Mouse (Mus musculus): ENCODE measurements at regions not wholly inside any gene's neighbourhood (a gene's known extent, or its start where the extent isn't known, plus 50 kb on each side); places are given as distances from the start of the nearest gene placed in this dataset.
A peak's percentile ranks its signal among the peaks of the same experiment; 100 is the strongest.

DNA sequence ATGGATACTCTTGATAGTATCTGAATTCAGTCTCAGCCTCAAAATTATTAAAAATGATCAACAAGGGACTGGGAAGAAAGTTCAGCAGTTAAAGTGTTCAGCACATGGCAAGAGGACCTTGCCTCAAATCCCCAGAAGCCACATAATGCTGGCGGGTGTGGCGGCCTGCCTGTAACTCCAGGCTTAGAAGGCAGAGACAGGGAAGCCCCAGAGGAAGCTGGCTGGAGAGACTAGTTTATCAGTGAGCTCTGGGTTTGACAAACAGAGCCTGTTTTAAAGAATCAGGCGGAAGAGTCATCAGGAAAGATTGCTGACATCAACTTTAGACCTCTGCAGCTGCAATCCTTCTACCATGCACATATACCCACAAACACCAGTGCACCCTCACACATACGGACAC, 52.1 kb upstream of the Fyn start:
- H3K36me3 ChIP-seq (ENCODE audit: control insufficient read depth, insufficient read depth, low read length) = no peaks in the 10 kb centered on the region
- H3K27me3 ChIP-seq (replicated peaks; ENCODE audit: control insufficient read depth, insufficient read depth, low read length) = no peaks in the 10 kb centered on the region
- no peak overlapping the region for H3K4me3 ChIP-seq (ENCODE audit: low read length)
- H3K4me2 ChIP-seq (ENCODE audit: low read depth, low read length) = no peak overlapping the region
- no peak for ATAC-seq
- no peaks in the 10 kb centered on the region for H3K4me1 ChIP-seq (ENCODE audit: control insufficient read depth, insufficient read depth, low read length)
- no peak overlapping the region for H3K27ac ChIP-seq (ENCODE audit: low read length)
- H3K9ac ChIP-seq (ENCODE audit: low read depth, low read length) = no peak overlapping the region
- WGBS = 49% methylated on average over 4 of the region's 4 CpGs
- H3K9me3 ChIP-seq (ENCODE audit: control insufficient read depth, low read length) = no peaks in the 10 kb centered on the region

DNA sequence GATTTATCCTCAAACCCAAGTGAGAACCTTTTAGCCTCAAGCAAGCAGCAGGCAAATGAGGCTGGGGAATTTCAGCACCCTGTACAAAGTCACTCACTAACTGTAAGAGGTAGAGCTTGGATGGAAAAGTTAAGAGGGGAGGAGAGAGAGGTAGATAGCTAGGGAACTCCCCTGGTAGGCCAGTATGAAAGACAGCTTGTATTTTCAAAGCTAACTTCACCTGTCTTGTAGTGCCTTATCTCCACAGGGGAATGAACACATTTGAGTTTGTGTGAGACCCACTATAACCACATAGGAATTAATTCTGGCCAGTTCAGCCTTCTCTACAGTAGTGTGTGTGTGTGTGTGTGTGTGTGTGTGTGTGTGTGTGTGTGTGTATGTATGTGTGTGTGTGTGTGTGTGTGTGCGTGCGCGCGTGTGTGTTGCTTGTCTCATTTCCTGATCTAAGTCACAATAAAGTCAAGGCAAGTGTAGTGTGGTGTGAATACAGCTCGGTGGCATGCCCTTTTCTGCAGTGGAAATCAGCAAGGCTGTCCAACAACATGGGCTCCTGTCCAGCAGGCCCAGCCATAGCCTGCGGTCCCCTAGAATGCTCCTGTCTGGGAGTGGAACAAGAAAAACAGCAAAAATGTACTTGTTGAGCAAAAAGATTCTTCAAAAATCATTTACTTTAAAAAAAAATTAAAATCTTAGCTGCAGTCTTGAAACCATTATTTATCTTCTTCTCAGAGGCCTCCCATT, 53.1 kb upstream of the Fyn start:
- no peak overlapping the region for H3K9ac ChIP-seq (ENCODE audit: low read depth, low read length)
- ATAC-seq = no peak
- H3K9me3 ChIP-seq (ENCODE audit: control insufficient read depth, low read length) = no peaks in the 10 kb centered on the region
- H3K4me2 ChIP-seq (ENCODE audit: low read depth, low read length) = no peak overlapping the region
- H3K27ac ChIP-seq (ENCODE audit: low read length) = no peak overlapping the region
- no peaks in the 10 kb centered on the region for H3K27me3 ChIP-seq (replicated peaks; ENCODE audit: control insufficient read depth, insufficient read depth, low read length)
- no peaks in the 10 kb centered on the region for H3K36me3 ChIP-seq (ENCODE audit: control insufficient read depth, insufficient read depth, low read length)
- no peak overlapping the region for H3K4me3 ChIP-seq (ENCODE audit: low read length)
- 87% methylated on average over 6 of the region's 6 CpGs for WGBS
- no peaks in the 10 kb centered on the region for H3K4me1 ChIP-seq (ENCODE audit: control insufficient read depth, insufficient read depth, low read length)

GRCm38 (mm10) chr10:39311501-39311900, 57.2 kb upstream of the Fyn start:
- H3K27me3 ChIP-seq (replicated peaks; ENCODE audit: control insufficient read depth, insufficient read depth, low read length) = no peaks in the 10 kb centered on the region

GRCm38 (mm10) chr10:39308535-39308934, 60.1 kb upstream of the Fyn start:
- Histone ChIP-seq H3K4me2 (ENCODE audit: low read depth, low read length) (no peak overlapping the region), H3K9me3 (ENCODE audit: control insufficient read depth, low read length) (no peaks in the 10 kb centered on the region), H3K36me3 (ENCODE audit: control insufficient read depth, insufficient read depth, low read length) (no peaks in the 10 kb centered on the region), H3K4me3 (ENCODE audit: low read length) (no peak overlapping the region), H3K27me3 (replicated peaks; ENCODE audit: control insufficient read depth, insufficient read depth, low read length) (no peaks in the 10 kb centered on the region), H3K27ac (ENCODE audit: low read length) (no peak overlapping the region), H3K9ac (ENCODE audit: low read depth, low read length) (no peak overlapping the region), H3K4me1 (ENCODE audit: control insufficient read depth, insufficient read depth, low read length) (no peaks in the 10 kb centered on the region)
- 68% methylated on average over 1 of the region's 1 CpGs for WGBS
- ATAC-seq = no peak

More at GRCm38 (mm10) chr10:39311501-39311900, 57.2 kb upstream of the Fyn start:
- Histone ChIP-seq H3K36me3 (ENCODE audit: control insufficient read depth, insufficient read depth, low read length) (no peaks in the 10 kb centered on the region), H3K9ac (ENCODE audit: low read depth, low read length) (no peak overlapping the region), H3K4me1 (ENCODE audit: control insufficient read depth, insufficient read depth, low read length) (no peaks in the 10 kb centered on the region), H3K27ac (ENCODE audit: low read length) (no peak overlapping the region), H3K9me3 (ENCODE audit: control insufficient read depth, low read length) (no peaks in the 10 kb centered on the region), H3K4me2 (ENCODE audit: low read depth, low read length) (no peak overlapping the region), H3K4me3 (ENCODE audit: low read length) (no peak overlapping the region)
- WGBS = 93% methylated on average over 1 of the region's 1 CpGs
- no peak for ATAC-seq

GRCm38 (mm10) chr10:39292703-39293496, 75.8 kb upstream of the Fyn start:
- H3K4me1 ChIP-seq (ENCODE audit: control insufficient read depth, insufficient read depth, low read length) = peaks cover 14% of the 10 kb centered on the region
- no peaks in the 10 kb centered on the region for H3K9me3 ChIP-seq (ENCODE audit: control insufficient read depth, low read length)
- H3K36me3 ChIP-seq (ENCODE audit: control insufficient read depth, insufficient read depth, low read length) = no peaks in the 10 kb centered on the region
- 57% methylated on average over 11 of the region's 11 CpGs for WGBS
- H3K9ac ChIP-seq (ENCODE audit: low read depth, low read length) = no peak overlapping the region
- no peaks in the 10 kb centered on the region for H3K27me3 ChIP-seq (replicated peaks; ENCODE audit: control insufficient read depth, insufficient read depth, low read length)
- H3K27ac ChIP-seq (ENCODE audit: low read length) = no peak overlapping the region
- no peak overlapping the region for H3K4me3 ChIP-seq (ENCODE audit: low read length)
- ATAC-seq = no peak
- no peak overlapping the region for H3K4me2 ChIP-seq (ENCODE audit: low read depth, low read length)

GRCm38 (mm10) chr10:39291747-39292198, 76.9 kb upstream of the Fyn start:
- H3K9me3 ChIP-seq (ENCODE audit: control insufficient read depth, low read length) = no peaks in the 10 kb centered on the region
- no peaks in the 10 kb centered on the region for H3K36me3 ChIP-seq (ENCODE audit: control insufficient read depth, insufficient read depth, low read length)
- H3K27ac ChIP-seq (ENCODE audit: low read length) = peak overlapping the region; percentile 59; the same call in 1 of the 2 replicates
- H3K9ac ChIP-seq (ENCODE audit: low read depth, low read length) = no peak overlapping the region
- peaks cover 14% of the 10 kb centered on the region for H3K4me1 ChIP-seq (ENCODE audit: control insufficient read depth, insufficient read depth, low read length)
- no peaks in the 10 kb centered on the region for H3K27me3 ChIP-seq (replicated peaks; ENCODE audit: control insufficient read depth, insufficient read depth, low read length)
- ATAC-seq = 0 out of 2 replicates have a peak, but pooled peaks have one; percentile 31
- no peak overlapping the region for H3K4me2 ChIP-seq (ENCODE audit: low read depth, low read length)
- no peak overlapping the region for H3K4me3 ChIP-seq (ENCODE audit: low read length)
- 65% methylated on average over 9 of the region's 9 CpGs for WGBS

GRCm38 (mm10) chr10:39291134-39291746, 77.4 kb upstream of the Fyn start:
- H3K4me2 ChIP-seq (ENCODE audit: low read depth, low read length) = no peak overlapping the region
- H3K9me3 ChIP-seq (ENCODE audit: control insufficient read depth, low read length) = no peaks in the 10 kb centered on the region
- peak overlapping the region; percentile 59; the same call in 1 of the 2 replicates for H3K27ac ChIP-seq (ENCODE audit: low read length)
- H3K4me1 ChIP-seq (ENCODE audit: control insufficient read depth, insufficient read depth, low read length) = peaks cover 14% of the 10 kb centered on the region
- H3K4me3 ChIP-seq (ENCODE audit: low read length) = no peak overlapping the region
- H3K27me3 ChIP-seq (replicated peaks; ENCODE audit: control insufficient read depth, insufficient read depth, low read length) = no peaks in the 10 kb centered on the region
- 42% methylated on average over 8 of the region's 8 CpGs for WGBS
- H3K9ac ChIP-seq (ENCODE audit: low read depth, low read length) = no peak overlapping the region
- ATAC-seq = peak; percentile 68
- no peaks in the 10 kb centered on the region for H3K36me3 ChIP-seq (ENCODE audit: control insufficient read depth, insufficient read depth, low read length)

GRCm38 (mm10) chr10:39290245-39290644, 78.4 kb upstream of the Fyn start:
- 67% methylated on average over 1 of the region's 1 CpGs for WGBS

GRCm38 (mm10) chr10:39280366-39281000, 88.2 kb upstream of the Fyn start:
- WGBS = 81% methylated on average over 14 of the region's 14 CpGs
- no peaks in the 10 kb centered on the region for H3K9me3 ChIP-seq (ENCODE audit: control insufficient read depth, low read length)
- no peak overlapping the region for H3K4me2 ChIP-seq (ENCODE audit: low read depth, low read length)
- H3K36me3 ChIP-seq (ENCODE audit: control insufficient read depth, insufficient read depth, low read length) = no peaks in the 10 kb centered on the region
- ATAC-seq = no peak
- no peaks in the 10 kb centered on the region for H3K27me3 ChIP-seq (replicated peaks; ENCODE audit: control insufficient read depth, insufficient read depth, low read length)
- H3K4me1 ChIP-seq (ENCODE audit: control insufficient read depth, insufficient read depth, low read length) = no peaks in the 10 kb centered on the region
- no peak overlapping the region for H3K9ac ChIP-seq (ENCODE audit: low read depth, low read length)
- H3K4me3 ChIP-seq (ENCODE audit: low read length) = no peak overlapping the region
- no peak overlapping the region for H3K27ac ChIP-seq (ENCODE audit: low read length)

More at GRCm38 (mm10) chr10:39290245-39290644, 78.4 kb upstream of the Fyn start:
- no peak overlapping the region for H3K4me2 ChIP-seq (ENCODE audit: low read depth, low read length)
- no peaks in the 10 kb centered on the region for H3K36me3 ChIP-seq (ENCODE audit: control insufficient read depth, insufficient read depth, low read length)
- no peak overlapping the region for H3K4me3 ChIP-seq (ENCODE audit: low read length)
- H3K4me1 ChIP-seq (ENCODE audit: control insufficient read depth, insufficient read depth, low read length) = peaks cover 14% of the 10 kb centered on the region
- no peak for ATAC-seq
- H3K9ac ChIP-seq (ENCODE audit: low read depth, low read length) = no peak overlapping the region
- H3K27me3 ChIP-seq (replicated peaks; ENCODE audit: control insufficient read depth, insufficient read depth, low read length) = no peaks in the 10 kb centered on the region
- no peaks in the 10 kb centered on the region for H3K9me3 ChIP-seq (ENCODE audit: control insufficient read depth, low read length)
- H3K27ac ChIP-seq (ENCODE audit: low read length) = no peak overlapping the region
